8 mouse cellular contexts compared by ENCODE assay signal in genomic region chr14:54417623-54418081, GRCm38 (mm10). TPM values are rescaled to one million over a fixed set of nuclear protein-coding genes. Genes with fewer than 3 reads are reported as not detected.
DNase-seq lines count a peak whose midpoint lies in the region; ATAC-seq and TF ChIP-seq lines count a peak whose summit lies in the region.

Slc7a7 (minus strand) TSS chr14:54417780.

- no peaks in the 10 kb centered on the region for H3K9me3 ChIP-seq in hindbrain, embryonic 10.5 days
- H3K9me3 ChIP-seq in hindbrain, embryonic 16.5 days (ENCODE audit: control insufficient read depth, low read length): no peaks in the 10 kb centered on the region
- H3K9me3 ChIP-seq in hindbrain, embryonic 12.5 days (replicated peaks): no peaks in the 10 kb centered on the region
- H3K9me3 ChIP-seq in lung, embryonic 14.5 days (ENCODE audit: low read depth, low read length): no peaks in the 10 kb centered on the region
- H3K9me3 ChIP-seq in stomach, embryonic 16.5 days (replicated peaks; ENCODE audit: control insufficient read depth, low read length): no peaks in the 10 kb centered on the region

- H3K36me3 ChIP-seq in hindbrain, embryonic 10.5 days: no peaks in the 10 kb centered on the region
- H3K36me3 ChIP-seq in hindbrain, embryonic 16.5 days (ENCODE audit: control insufficient read depth, insufficient read depth, low read length): no peaks in the 10 kb centered on the region
- H3K36me3 ChIP-seq in hindbrain, embryonic 12.5 days: no peaks in the 10 kb centered on the region
- H3K36me3 ChIP-seq in lung, embryonic 14.5 days (ENCODE audit: insufficient read depth): no peaks in the 10 kb centered on the region
- no peaks in the 10 kb centered on the region for H3K36me3 ChIP-seq in stomach, embryonic 16.5 days (ENCODE audit: control insufficient read depth, insufficient read depth, low read length)

- peak within 1 kb of the TSS; percentile 45; the same call in 1 of the 2 replicates for H3K27ac ChIP-seq in hindbrain, embryonic 10.5 days
- H3K27ac ChIP-seq in hindbrain, embryonic 16.5 days (ENCODE audit: low read depth, low read length): no peak within 1 kb of the TSS
- H3K27ac ChIP-seq in hindbrain, embryonic 12.5 days: no peak within 1 kb of the TSS
- H3K27ac ChIP-seq in lung, embryonic 14.5 days (ENCODE audit: low read depth): peak within 1 kb of the TSS; percentile 12; the same call in 1 of the 2 replicates
- no peak within 1 kb of the TSS for H3K27ac ChIP-seq in stomach, embryonic 16.5 days (ENCODE audit: low read length)

- H3K27me3 ChIP-seq in hindbrain, embryonic 10.5 days (ENCODE audit: insufficient read depth, poor library complexity, severe bottlenecking): peaks cover 55% of the 10 kb centered on the region
- peaks cover 11% of the 10 kb centered on the region; the same call in 1 of the 2 replicates for H3K27me3 ChIP-seq in hindbrain, embryonic 16.5 days (replicated peaks; ENCODE audit: control insufficient read depth, insufficient read depth, low read length)
- peaks cover 52% of the 10 kb centered on the region for H3K27me3 ChIP-seq in hindbrain, embryonic 12.5 days
- no peaks in the 10 kb centered on the region for H3K27me3 ChIP-seq in lung, embryonic 14.5 days (ENCODE audit: insufficient read depth, low read length)
- no peaks in the 10 kb centered on the region for H3K27me3 ChIP-seq in stomach, embryonic 16.5 days (ENCODE audit: control insufficient read depth, insufficient read depth, low read length)

- ATAC-seq in hindbrain, embryonic 16.5 days: no peak
- no peak for ATAC-seq in hindbrain, embryonic 12.5 days (ENCODE audit: low FRiP score)
- 0 out of 2 replicates have a peak, but pooled peaks have one; percentile 29 for ATAC-seq in lung, embryonic 14.5 days (ENCODE audit: insufficient read depth)
- ATAC-seq in stomach, embryonic 16.5 days (ENCODE audit: insufficient read depth, low FRiP score): no peak

- peak; percentile 45 for DNase-seq in hindbrain, embryonic 10.5 days (ENCODE audit: low spot score)
- peak; percentile 74 for DNase-seq in c-Kit-positive CD71-positive TER-119-negative erythroid progenitor cells, embryonic 14.5 days (ENCODE audit: low read depth)
- peak; percentile 65 for DNase-seq in lung, embryonic 14.5 days
- DNase-seq in cerebellum, adult 9-10 months: no peak
- no peak for DNase-seq in Muller cell, postnatal 12 days (ENCODE audit: inconsistent ontology term)

- H3K4me2 ChIP-seq in hindbrain, embryonic 16.5 days (ENCODE audit: low read length): no peak within 1 kb of the TSS
- H3K4me2 ChIP-seq in hindbrain, embryonic 12.5 days (replicated peaks): peak within 1 kb of the TSS; percentile 30
- H3K4me2 ChIP-seq in lung, embryonic 14.5 days: peak within 1 kb of the TSS; percentile 51
- peak within 1 kb of the TSS; percentile 34; the same call in 1 of the 2 replicates for H3K4me2 ChIP-seq in stomach, embryonic 16.5 days (ENCODE audit: low read depth, low read length)

- H3K4me3 ChIP-seq in hindbrain, embryonic 10.5 days: peak within 1 kb of the TSS; percentile 34
- H3K4me3 ChIP-seq in hindbrain, embryonic 16.5 days (ENCODE audit: low read length): no peak within 1 kb of the TSS
- H3K4me3 ChIP-seq in hindbrain, embryonic 12.5 days: no peak within 1 kb of the TSS
- no peak within 1 kb of the TSS for H3K4me3 ChIP-seq in lung, embryonic 14.5 days (ENCODE audit: low read depth, low read length)
- H3K4me3 ChIP-seq in stomach, embryonic 16.5 days (replicated peaks; ENCODE audit: low read length): 0 out of 2 replicates have a peak within 1 kb of the TSS, but pooled peaks have one; percentile 8

- no peak within 1 kb of the TSS for H3K9ac ChIP-seq in hindbrain, embryonic 16.5 days (ENCODE audit: low read depth, low read length)
- H3K9ac ChIP-seq in hindbrain, embryonic 12.5 days: no peak within 1 kb of the TSS
- no peak within 1 kb of the TSS for H3K9ac ChIP-seq in lung, embryonic 14.5 days
- H3K9ac ChIP-seq in stomach, embryonic 16.5 days (ENCODE audit: low read length): peak within 1 kb of the TSS; percentile 51

- peak; percentile 46; the same call in 1 of the 2 replicates for TF ChIP-seq CTCF in lung, embryonic 14.5 days (IDR thresholded peaks at IDR 0.05; ENCODE audit: low read depth)

- H3K4me1 ChIP-seq in hindbrain, embryonic 10.5 days (replicated peaks): peaks cover 39% of the 10 kb centered on the region
- 0 out of 2 replicates have a peak, but pooled peaks cover 3% of the 10 kb centered on the region for H3K4me1 ChIP-seq in hindbrain, embryonic 16.5 days (ENCODE audit: control insufficient read depth, insufficient read depth, low read depth, low read length)
- H3K4me1 ChIP-seq in hindbrain, embryonic 12.5 days: peaks cover 19% of the 10 kb centered on the region
- peaks cover 27% of the 10 kb centered on the region for H3K4me1 ChIP-seq in lung, embryonic 14.5 days (ENCODE audit: insufficient read depth)
- peaks cover 28% of the 10 kb centered on the region for H3K4me1 ChIP-seq in stomach, embryonic 16.5 days (ENCODE audit: control insufficient read depth, insufficient read depth, low read length)

- 2% methylated on average over 19 of the region's 19 CpGs for WGBS in hindbrain, embryonic 10.5 days
- WGBS in hindbrain, embryonic 16.5 days: 6% methylated on average over 19 of the region's 19 CpGs
- WGBS in hindbrain, embryonic 12.5 days: 5% methylated on average over 19 of the region's 19 CpGs
- WGBS in lung, embryonic 14.5 days: 8% methylated on average over 19 of the region's 19 CpGs
- WGBS in stomach, embryonic 16.5 days: 14% methylated on average over 19 of the region's 19 CpGs

RNA-seq across cellular contexts. Expression of gene Slc7a7, which starts in this region (rescaled TPM):
- 5.0 and 5.5 TPM in 2 replicates for polyA plus RNA-seq in hindbrain, embryonic 10.5 days (2016; fragmentation: Nextera tagmentation; extraction: Ambion mirVana)
- 4.9 and 5.9 TPM in 2 replicates for polyA plus RNA-seq in hindbrain, embryonic 16.5 days (2015; fragmentation: Nextera tagmentation; extraction: Ambion mirVana)
- polyA plus RNA-seq in hindbrain, embryonic 12.5 days (2016; fragmentation: Nextera tagmentation; extraction: Ambion mirVana): 5.1 and 5.2 TPM in 2 replicates
- polyA plus RNA-seq in lung, embryonic 14.5 days (2014; fragmentation: Nextera tagmentation; extraction: Ambion mirVana): 7.4 and 7.6 TPM in 2 replicates
- 19.0 and 23.0 TPM in 2 replicates for polyA plus RNA-seq in stomach, embryonic 16.5 days (2015; fragmentation: Nextera tagmentation; extraction: Ambion mirVana)

Comparison
In these comparisons a context has a peak if more than half of its experiments do, and no peak if none do; other contexts are left out.
1. H3K27ac ChIP-seq: peak in hindbrain, embryonic 10.5 days (single experiment) and lung, embryonic 14.5 days (single experiment); none in hindbrain, embryonic 16.5 days (single experiment), hindbrain, embryonic 12.5 days (single experiment) and stomach, embryonic 16.5 days (single experiment).
2. H3K4me3 ChIP-seq: peak in hindbrain, embryonic 10.5 days (single experiment) and stomach, embryonic 16.5 days (single experiment); none in hindbrain, embryonic 16.5 days (single experiment), hindbrain, embryonic 12.5 days (single experiment) and lung, embryonic 14.5 days (single experiment).
3. DNase-seq: peak in hindbrain, embryonic 10.5 days (single experiment), c-Kit-positive CD71-positive TER-119-negative erythroid progenitor cells, embryonic 14.5 days (single experiment) and lung, embryonic 14.5 days (single experiment); none in cerebellum, adult 9-10 months (single experiment) and Muller cell, postnatal 12 days (single experiment).